Mouse (Mus musculus): ENCODE measurements around the gene Sbds.

DNA sequence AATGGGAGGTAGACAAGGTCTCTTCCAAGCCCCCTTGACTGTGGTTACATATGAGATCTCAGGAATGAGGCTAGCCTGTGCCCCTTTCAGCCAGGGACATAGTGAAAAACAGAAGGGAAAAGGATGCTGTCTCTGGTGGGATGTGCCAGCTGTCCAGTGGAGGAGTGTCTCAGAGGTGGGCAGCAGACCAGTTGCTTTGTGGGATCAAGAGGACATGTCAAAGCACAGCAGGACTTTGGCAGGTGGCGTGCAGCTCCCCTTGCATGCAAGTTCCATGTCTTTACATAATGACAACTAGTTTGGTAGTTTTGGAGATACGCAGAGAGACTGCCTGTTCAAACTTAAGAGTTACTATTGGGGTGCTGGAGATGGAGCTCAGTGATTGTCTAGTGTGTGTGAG lies 15.5 kb downstream of the Sbds start:
- TF ChIP-seq CTCF (IDR thresholded peaks at IDR 0.05; ENCODE audit: extremely low read depth, insufficient read depth, insufficient read length, insufficient replicate concordance) (no peak), POLR2A (IDR thresholded peaks at IDR 0.05; ENCODE audit: low read depth, low read length) (no peak)

Measured in spleen, adult 2 months (tissue).